Mouse (Mus musculus) bone marrow macrophage, adult 2 months (primary cell): ENCODE data around the gene Tmem140.

Source experiments
- CTCF ChIP-seq: IDR thresholded peaks from 2 replicates; pipeline ENCODE4 v1.5.1; 2012; ENCODE audit warnings: low read depth, mild to moderate bottlenecking, low read length, moderate library complexity
- POLR2A ChIP-seq: IDR thresholded peaks from 2 replicates; pipeline ENCODE4 v1.6.1; 2012; ENCODE audit warnings: mild to moderate bottlenecking, low read depth, low read length, borderline replicate concordance

- TF ChIP-seq POLR2A (no peak), CTCF (no peak)
These were observed 4.5 kb downstream of the Tmem140 start for GRCm38 (mm10) chr6:34867301-34867994.
